Mouse (Mus musculus) kidney, adult 8-10 months (tissue): ENCODE results near the gene Gin1.
"Not testable (repeated sequence)": the region's sequence is repeated elsewhere in the genome, so short reads cannot be mapped to it uniquely, and the experiment has no call there.

Experiments used
- DNase-seq, 2 experiments: peaks; one replicate each; pipeline ENCODE4 v3.0.0; 2022

Gene Gin1

GRCm38 (mm10) chr1:97769904-97770753 is at the start of gene Gin1, which contains the start of gene Ppip5k2:
Gene Gin1, plus strand, starts transcription at chr1:97770172.
Gene Ppip5k2, minus strand, starts transcription at chr1:97770411.
- DNase-seq = peak; percentile 94 to 95

- DNase-seq = no peak
Measured at GRCm38 (mm10) chr1:97726730-97727129, 43.2 kb upstream of the Gin1 start.

GRCm38 (mm10) chr1:97729339-97729738 is 40.6 kb upstream of the Gin1 start:
- no peak for DNase-seq

- DNase-seq = no peak
Measured at GRCm38 (mm10) chr1:97743063-97743462, 26.9 kb upstream of the Gin1 start.

- DNase-seq = no peak
Measured at GRCm38 (mm10) chr1:97745712-97746111, 24.3 kb upstream of the Gin1 start.

GRCm38 (mm10) chr1:97746261-97746660 is 23.7 kb upstream of the Gin1 start:
- no peak for DNase-seq

GRCm38 (mm10) chr1:97748163-97748562 is 21.8 kb upstream of the Gin1 start:
- no peak for DNase-seq

- DNase-seq = no peak
Measured at GRCm38 (mm10) chr1:97753216-97753615, 16.8 kb upstream of the Gin1 start.

- no peak for DNase-seq
Measured at GRCm38 (mm10) chr1:97754392-97754791, 15.6 kb upstream of the Gin1 start.

GRCm38 (mm10) chr1:97759841-97760240 is 10.1 kb upstream of the Gin1 start:
- no peak for DNase-seq

- DNase-seq = no peak
Measured at GRCm38 (mm10) chr1:97760598-97760997, 9.4 kb upstream of the Gin1 start.

GRCm38 (mm10) chr1:97761477-97761876 is 8.5 kb upstream of the Gin1 start:
- no peak for DNase-seq

GRCm38 (mm10) chr1:97765712-97766111 is 4.3 kb upstream of the Gin1 start:
- not testable (repeated sequence) for DNase-seq

GRCm38 (mm10) chr1:97768089-97768488 is 1.9 kb upstream of the Gin1 start:
- DNase-seq = no peak

- no peak for DNase-seq
Measured at GRCm38 (mm10) chr1:97768906-97769293, 1.1 kb upstream of the Gin1 start.

GRCm38 (mm10) chr1:97769294-97769903 is 573 bp upstream of the Gin1 start:
- DNase-seq = peak in 1 of 2 experiments; percentile 19

GRCm38 (mm10) chr1:97771118-97771517 is 1.1 kb downstream of the Gin1 start:
- no peak for DNase-seq

- no peak for DNase-seq
Measured at GRCm38 (mm10) chr1:97771727-97772126, 1.8 kb downstream of the Gin1 start.

GRCm38 (mm10) chr1:97773362-97773761 is 3.4 kb downstream of the Gin1 start:
- DNase-seq = no peak

- DNase-seq = no peak
Measured at GRCm38 (mm10) chr1:97773973-97774372, 4.0 kb downstream of the Gin1 start.

- DNase-seq = no peak
Measured at GRCm38 (mm10) chr1:97781674-97782073, 11.7 kb downstream of the Gin1 start.

GRCm38 (mm10) chr1:97784928-97785327 is 15.0 kb downstream of the Gin1 start:
- no peak for DNase-seq

GRCm38 (mm10) chr1:97785685-97786393 is 15.9 kb downstream of the Gin1 start:
- no peak for DNase-seq

- no peak for DNase-seq
Measured at GRCm38 (mm10) chr1:97787674-97788073, 17.7 kb downstream of the Gin1 start.
